Comparison of ENCODE assay signal across 7 mouse cellular contexts in the genomic region with DNA sequence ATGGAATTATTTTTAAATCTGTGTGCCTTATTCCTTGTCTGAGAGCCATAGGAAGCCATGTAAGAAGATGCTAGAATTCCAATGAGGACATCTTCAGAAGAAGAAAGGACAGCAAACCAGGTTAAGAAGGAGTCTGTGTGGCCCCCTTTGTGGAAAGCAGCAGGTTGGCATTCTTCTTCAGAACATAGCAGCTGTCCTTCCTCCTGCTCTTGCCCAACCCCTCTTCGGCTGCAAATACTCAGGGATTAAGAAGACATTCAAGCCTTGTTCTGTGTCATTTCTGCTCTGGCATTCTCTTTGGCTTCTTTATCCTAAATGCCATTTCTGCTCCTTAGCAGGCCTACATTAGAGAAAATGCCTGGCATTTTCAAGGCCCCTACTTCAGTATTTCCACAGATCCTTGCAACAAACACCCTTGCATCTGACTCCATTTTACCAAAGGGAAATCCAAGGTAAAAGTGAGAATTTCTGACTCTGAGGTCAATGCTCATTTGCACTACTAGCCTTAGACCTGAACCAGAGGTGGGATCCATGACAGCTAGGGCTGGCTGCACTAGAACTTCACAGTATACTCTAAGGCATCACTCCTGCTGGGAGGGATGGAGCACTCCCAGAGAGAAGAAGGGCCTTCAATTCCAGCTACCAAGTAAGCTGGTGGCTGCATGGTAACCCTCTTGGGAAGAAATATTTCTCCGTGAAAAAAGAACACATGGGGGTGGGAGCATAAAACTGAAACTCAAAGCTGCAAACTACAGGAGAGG. TPM values are rescaled to one million over a fixed set of nuclear protein-coding genes. Genes with fewer than 3 reads are reported as not detected.
DNase-seq lines count a peak whose midpoint lies in the region; ATAC-seq and TF ChIP-seq lines count a peak whose summit lies in the region.

No protein-coding gene starts in this region.

- DNase-seq in kidney, adult 11 months: no peak
- no peak for DNase-seq in hindbrain, embryonic 14.5 days (ENCODE audit: low spot score)
- no peak for DNase-seq in ovary, postnatal 14 days (ENCODE audit: low spot score)
- DNase-seq in spleen, adult 18-20 months: no peak

- peak overlapping the region; percentile 32; the same call in 1 of the 2 replicates for H3K9ac ChIP-seq in kidney, embryonic 16.5 days (replicated peaks; ENCODE audit: low read length)
- H3K9ac ChIP-seq in embryonic facial prominence, embryonic 15.5 days: no peak overlapping the region
- H3K9ac ChIP-seq in hindbrain, embryonic 14.5 days: no peak overlapping the region

- no peaks in the 10 kb centered on the region for H3K36me3 ChIP-seq in kidney, embryonic 16.5 days (ENCODE audit: insufficient read depth, low read length)
- H3K36me3 ChIP-seq in embryonic facial prominence, embryonic 15.5 days: no peaks in the 10 kb centered on the region
- H3K36me3 ChIP-seq in hindbrain, embryonic 14.5 days (replicated peaks; ENCODE audit: control insufficient read depth, insufficient read depth): no peaks in the 10 kb centered on the region
- H3K36me3 ChIP-seq in myocyte (ENCODE audit: control insufficient read depth, insufficient read depth): no peaks in the 10 kb centered on the region

- peak; percentile 57 for ATAC-seq in kidney, embryonic 16.5 days (ENCODE audit: low FRiP score, low TSS enrichment)
- no peak for ATAC-seq in embryonic facial prominence, embryonic 15.5 days (ENCODE audit: insufficient number of reproducible peaks, low FRiP score, low TSS enrichment, low read depth)
- ATAC-seq in hindbrain, embryonic 14.5 days (ENCODE audit: low FRiP score): no peak

- H3K4me3 ChIP-seq in kidney, embryonic 16.5 days (ENCODE audit: low read length): no peak overlapping the region
- H3K4me3 ChIP-seq in embryonic facial prominence, embryonic 15.5 days (replicated peaks): no peak overlapping the region
- no peak overlapping the region for H3K4me3 ChIP-seq in hindbrain, embryonic 14.5 days (replicated peaks; ENCODE audit: low read length)
- H3K4me3 ChIP-seq in myocyte: no peak overlapping the region

- H3K9me3 ChIP-seq in kidney, embryonic 16.5 days (ENCODE audit: low read length): no peaks in the 10 kb centered on the region
- no peaks in the 10 kb centered on the region for H3K9me3 ChIP-seq in embryonic facial prominence, embryonic 15.5 days (replicated peaks)
- no peaks in the 10 kb centered on the region for H3K9me3 ChIP-seq in hindbrain, embryonic 14.5 days (ENCODE audit: control insufficient read depth, low read length)

- 38% methylated on average over 2 of the region's 2 CpGs for WGBS in kidney, embryonic 16.5 days
- WGBS in embryonic facial prominence, embryonic 15.5 days: 17% methylated on average over 2 of the region's 2 CpGs
- WGBS in hindbrain, embryonic 14.5 days: 31% methylated on average over 2 of the region's 2 CpGs

- peak overlapping the region; percentile 90 for H3K27ac ChIP-seq in kidney, embryonic 16.5 days (ENCODE audit: low read length)
- peak overlapping the region; percentile 71 for H3K27ac ChIP-seq in embryonic facial prominence, embryonic 15.5 days (replicated peaks)
- 0 out of 2 replicates have a peak overlapping the region, but pooled peaks have one; percentile 7 for H3K27ac ChIP-seq in hindbrain, embryonic 14.5 days

- peaks cover 57% of the 10 kb centered on the region for H3K79me2 ChIP-seq in myocyte (ENCODE audit: control insufficient read depth, insufficient read depth)

- H3K4me2 ChIP-seq in kidney, embryonic 16.5 days (replicated peaks; ENCODE audit: low read depth, low read length): peak overlapping the region; percentile 33
- H3K4me2 ChIP-seq in embryonic facial prominence, embryonic 15.5 days (replicated peaks): no peak overlapping the region; the same call in 1 of the 2 replicates
- H3K4me2 ChIP-seq in hindbrain, embryonic 14.5 days (replicated peaks): no peak overlapping the region
- peak overlapping the region; percentile 55 for H3K4me2 ChIP-seq in myocyte (ENCODE audit: low read depth)

- H3ac ChIP-seq in myocyte (ENCODE audit: control insufficient read depth, insufficient read length): no peak overlapping the region

- H3K4me1 ChIP-seq in kidney, embryonic 16.5 days (ENCODE audit: insufficient read depth, low read length): peaks cover 72% of the 10 kb centered on the region
- peaks cover 58% of the 10 kb centered on the region for H3K4me1 ChIP-seq in embryonic facial prominence, embryonic 15.5 days
- peaks cover 21% of the 10 kb centered on the region; the same call in 1 of the 2 replicates for H3K4me1 ChIP-seq in hindbrain, embryonic 14.5 days (replicated peaks; ENCODE audit: control insufficient read depth, insufficient read depth, low read length)

- no peak for TF ChIP-seq POLR2A in myocyte (IDR thresholded peaks at IDR 0.05; ENCODE audit: insufficient read length, low read depth)

- H3K27me3 ChIP-seq in kidney, embryonic 16.5 days (ENCODE audit: insufficient read depth, low read length): no peaks in the 10 kb centered on the region
- H3K27me3 ChIP-seq in embryonic facial prominence, embryonic 15.5 days: no peaks in the 10 kb centered on the region
- H3K27me3 ChIP-seq in hindbrain, embryonic 14.5 days (ENCODE audit: control insufficient read depth, insufficient read depth, low read length): no peaks in the 10 kb centered on the region
- no peaks in the 10 kb centered on the region for H3K27me3 ChIP-seq in myocyte (ENCODE audit: control insufficient read depth, insufficient read depth, insufficient read length)

TF ChIP-seq in myocyte, 11 proteins besides CTCF, POLR2A, EP300 and RAD21:
- no peak for TF ChIP-seq MAX (IDR thresholded peaks at IDR 0.05; ENCODE audit: low read depth)
- TF ChIP-seq CEBPB (IDR thresholded peaks at IDR 0.05; ENCODE audit: insufficient read depth, poor library complexity, severe bottlenecking): peak; percentile 25; the same call in 1 of the 2 replicates
- peak; percentile 59 to 76 (median 62) for TF ChIP-seq MYOD1 (IDR thresholded peaks at IDR 0.05; ENCODE audit: control insufficient read depth in 1 of 3, insufficient read length in 2 of 3, low read depth in 2 of 3)
- TF ChIP-seq MYOG (IDR thresholded peaks at IDR 0.05; ENCODE audit: control insufficient read depth in 1 of 3, insufficient read depth in 1 of 3, insufficient read length in 2 of 3, low read depth in 2 of 3): peak in 2 of 3 experiments; percentile 52 to 64
- no peak for TF ChIP-seq TCF12 (IDR thresholded peaks at IDR 0.05; ENCODE audit: insufficient read depth, poor library complexity, severe bottlenecking)
- no peak for TF ChIP-seq TCF3 (IDR thresholded peaks at IDR 0.05; ENCODE audit: insufficient read length, low read depth)
- TF ChIP-seq SRF (IDR thresholded peaks at IDR 0.05; ENCODE audit: control insufficient read depth, insufficient read length, low read depth): no peak
- TF ChIP-seq POLR2AphosphoS2 (IDR thresholded peaks at IDR 0.05; ENCODE audit: insufficient read length, low read depth): no peak
- TF ChIP-seq E2F4 (IDR thresholded peaks at IDR 0.05; ENCODE audit: insufficient read depth): no peak
- no peak for TF ChIP-seq REST (IDR thresholded peaks at IDR 0.05; ENCODE audit: insufficient read depth, insufficient read length)
- no peak for TF ChIP-seq USF1 (IDR thresholded peaks at IDR 0.05; ENCODE audit: low read depth)

RNA-seq across cellular contexts. Expression of a gene that starts 29.6 kb away (rescaled TPM):
- polyA plus RNA-seq in kidney, embryonic 16.5 days (2015; fragmentation: Nextera tagmentation; extraction: Ambion mirVana): 16.5 and 18.8 TPM in 2 replicates
- 15.9 and 16.9 TPM in 2 replicates for polyA plus RNA-seq in embryonic facial prominence, embryonic 15.5 days (2015; fragmentation: Nextera tagmentation; extraction: Ambion mirVana)
- 7.5 and 7.6 TPM in 2 replicates for polyA plus RNA-seq in hindbrain, embryonic 14.5 days (2014; fragmentation: Nextera tagmentation; extraction: Ambion mirVana)
- 3.8 TPM for polyA plus RNA-seq in myocyte (2012; fragmentation: generic; extraction: Trizol)

Comparison
In these comparisons a context has a peak if more than half of its experiments do, and no peak if none do; other contexts are left out.
1. H3K27ac ChIP-seq: peak in every context shown above with its lines; median percentile 90 in kidney, embryonic 16.5 days; 71 in embryonic facial prominence, embryonic 15.5 days; 7 in hindbrain, embryonic 14.5 days.
2. H3K4me2 ChIP-seq: peak in kidney, embryonic 16.5 days (single experiment) and myocyte (single experiment); none in embryonic facial prominence, embryonic 15.5 days (single experiment) and hindbrain, embryonic 14.5 days (single experiment).